Mouse (Mus musculus): Measurements from ENCODE around the gene Mid1. TPM values are rescaled to one million over a fixed set of nuclear protein-coding genes. Genes with fewer than 3 reads are reported as not detected.
"Not testable (repeated sequence)": the region's sequence is repeated elsewhere in the genome, so short reads cannot be mapped to it uniquely, and the experiment has no call there.

The Mid1 gene
- total RNA-seq, 2 experiments from 2014 or later = 15.1 to 16.0 TPM

DNA sequence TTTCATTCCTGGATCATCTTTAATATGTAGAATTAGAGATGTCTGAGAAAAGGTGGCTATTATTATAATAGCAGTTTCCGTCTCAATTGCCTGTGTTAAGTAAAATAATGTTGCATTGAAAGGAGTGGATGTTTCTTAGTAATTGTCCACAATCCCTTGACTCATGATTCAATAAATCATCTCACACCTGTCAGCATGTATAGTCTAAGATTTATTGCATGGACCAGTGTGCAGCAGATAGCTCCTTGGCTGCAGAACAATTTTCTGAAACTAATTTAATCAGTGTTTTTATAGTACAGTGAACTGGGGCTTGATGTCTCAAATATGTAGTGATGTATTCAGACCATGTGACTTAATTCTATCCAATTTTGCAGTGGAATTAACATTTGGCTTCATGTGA lies 265.6 kb downstream of the Mid1 start:
- no peak for DNase-seq (ENCODE audit: low spot score in 2 of 2)

DNA sequence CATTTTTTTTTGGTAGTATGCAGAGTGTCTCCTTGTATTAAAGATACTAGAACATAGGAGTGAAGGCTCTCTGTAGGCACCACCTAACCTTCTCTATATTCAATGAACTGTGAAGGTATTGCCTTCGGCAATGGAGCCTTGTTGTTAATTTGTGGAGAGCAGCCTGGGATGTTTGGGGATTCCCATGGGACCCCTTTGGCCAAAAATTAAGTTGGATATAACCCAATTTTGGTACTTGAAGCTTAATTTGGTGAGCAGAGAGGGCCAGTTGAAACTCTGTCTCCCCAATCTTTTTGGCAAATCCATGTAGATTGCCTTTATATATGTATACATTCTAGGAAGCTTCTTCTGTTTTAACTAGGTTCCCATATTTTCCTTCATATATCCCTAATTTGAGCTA lies 284.3 kb downstream of the Mid1 start:
- peak in 1 of 2 experiments; percentile 1 for DNase-seq (ENCODE audit: low spot score in 2 of 2)

DNA sequence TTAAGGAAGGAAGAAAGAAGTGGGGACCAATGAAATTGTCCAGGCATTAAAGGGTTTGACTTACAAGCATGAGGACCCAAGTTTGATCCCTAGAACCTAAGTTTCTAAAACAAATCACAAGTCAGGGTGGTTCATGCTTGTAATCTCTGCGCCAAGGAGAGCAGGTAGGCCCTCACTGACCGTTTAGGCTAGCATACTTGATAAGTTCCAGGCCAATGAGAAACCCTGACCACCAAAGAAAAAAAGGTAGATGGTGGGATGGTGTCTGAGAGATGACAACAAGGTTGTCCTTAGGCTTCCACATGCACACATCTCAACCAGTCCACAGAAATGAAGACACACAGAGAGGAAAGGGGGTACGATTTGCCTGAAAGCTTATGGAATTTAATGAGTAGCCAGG lies 284.8 kb downstream of the Mid1 start:
- peak in 1 of 2 experiments; percentile 1 for DNase-seq (ENCODE audit: low spot score in 2 of 2)

DNA sequence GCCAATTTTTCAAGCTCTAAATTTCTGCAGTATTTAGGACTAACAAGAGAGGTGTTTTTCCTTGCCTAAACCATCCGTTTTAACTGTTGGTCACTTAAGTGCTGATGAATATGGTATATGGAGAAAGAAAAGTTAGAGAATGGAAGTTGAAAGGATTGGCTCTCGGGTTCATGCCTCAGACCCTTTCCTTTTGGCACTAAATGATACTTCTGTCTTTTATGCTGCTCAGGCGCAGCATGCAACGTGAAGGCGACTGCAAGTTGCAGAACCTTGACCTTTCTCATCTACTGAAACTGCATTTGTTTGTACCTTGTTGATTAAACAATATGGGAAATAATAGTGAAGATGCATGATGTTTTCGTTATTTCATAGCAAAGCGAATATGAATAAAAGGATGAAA lies 285.5 kb downstream of the Mid1 start:
- DNase-seq (ENCODE audit: low spot score in 2 of 2) = not testable (repeated sequence)

DNA sequence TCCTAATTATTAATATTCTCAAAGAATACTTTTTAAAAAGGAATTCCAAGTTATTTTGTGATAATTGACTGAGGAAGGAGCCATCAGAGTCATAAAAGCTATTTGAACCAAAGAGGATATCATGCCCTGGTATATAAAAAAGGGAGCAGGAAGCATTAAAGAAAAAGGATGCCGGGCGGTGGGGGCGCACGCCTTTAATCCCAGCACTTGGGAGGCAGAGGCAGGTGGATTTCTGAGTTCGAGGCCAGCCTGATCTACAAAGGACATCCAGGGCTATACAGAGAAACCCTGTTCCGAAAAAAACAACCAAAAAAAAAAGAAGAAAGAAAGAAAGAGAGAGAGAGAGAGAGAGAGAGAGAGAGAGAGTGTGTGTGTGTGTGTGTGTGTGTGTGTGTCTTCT lies 286.6 kb downstream of the Mid1 start:
- not testable (repeated sequence) for DNase-seq (ENCODE audit: low spot score in 2 of 2)

DNA sequence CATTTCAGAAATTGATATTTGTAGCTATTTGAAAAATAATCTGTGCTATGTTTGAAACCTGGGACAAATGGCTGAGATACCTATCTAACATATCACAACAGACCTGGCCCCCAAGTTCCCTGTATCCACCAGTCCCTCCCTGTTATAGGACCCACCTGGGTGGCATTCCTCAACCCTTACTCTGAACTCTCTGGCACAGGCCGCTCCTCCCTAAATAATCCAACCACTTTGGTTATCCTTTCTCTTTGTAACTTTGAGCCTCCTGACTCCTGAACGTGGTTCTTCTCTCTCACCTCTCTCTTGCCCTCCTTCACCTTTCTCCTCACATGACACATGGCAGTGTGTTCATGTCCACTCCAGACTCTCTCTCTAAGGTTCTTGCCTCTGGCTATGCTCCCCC lies 287.1 kb downstream of the Mid1 start:
- peak in 1 of 2 experiments; percentile 1 for DNase-seq (ENCODE audit: low spot score in 2 of 2)

DNA sequence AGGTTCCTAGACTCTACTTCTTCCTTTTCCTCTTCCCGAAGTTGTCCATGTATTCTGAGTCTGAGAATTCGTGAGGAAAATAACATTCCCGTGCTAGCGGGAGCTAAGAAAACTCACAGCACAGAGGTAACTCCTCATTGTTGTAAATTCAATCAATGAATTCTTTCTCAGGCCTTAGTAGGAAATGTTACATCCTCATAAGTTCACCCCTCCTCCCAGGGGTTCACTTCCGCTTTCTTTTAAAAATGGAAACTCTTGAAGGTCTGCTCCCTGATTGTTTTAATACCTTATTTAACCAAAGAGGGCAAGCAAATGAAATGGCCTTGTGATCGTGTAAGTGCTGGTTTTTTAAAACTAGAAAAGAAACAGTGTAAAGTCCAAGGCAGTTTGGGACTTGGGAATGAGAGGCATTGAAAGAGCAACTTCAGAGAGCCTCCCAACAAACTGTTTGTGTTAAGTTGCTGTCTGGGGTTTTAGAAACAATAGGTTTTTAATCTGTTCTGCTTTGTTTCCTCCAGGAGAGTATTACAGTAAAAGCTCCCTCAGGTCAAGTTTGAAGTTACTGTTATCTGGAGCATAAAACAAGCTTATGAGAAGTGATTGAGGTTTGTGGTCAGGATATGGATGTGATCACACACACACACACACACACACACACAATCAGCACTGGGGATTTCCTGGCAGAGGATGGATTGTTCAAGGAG lies 287.9 kb downstream of the Mid1 start:
- DNase-seq (ENCODE audit: low spot score in 2 of 2) = peak; percentile 1 to 26

DNA sequence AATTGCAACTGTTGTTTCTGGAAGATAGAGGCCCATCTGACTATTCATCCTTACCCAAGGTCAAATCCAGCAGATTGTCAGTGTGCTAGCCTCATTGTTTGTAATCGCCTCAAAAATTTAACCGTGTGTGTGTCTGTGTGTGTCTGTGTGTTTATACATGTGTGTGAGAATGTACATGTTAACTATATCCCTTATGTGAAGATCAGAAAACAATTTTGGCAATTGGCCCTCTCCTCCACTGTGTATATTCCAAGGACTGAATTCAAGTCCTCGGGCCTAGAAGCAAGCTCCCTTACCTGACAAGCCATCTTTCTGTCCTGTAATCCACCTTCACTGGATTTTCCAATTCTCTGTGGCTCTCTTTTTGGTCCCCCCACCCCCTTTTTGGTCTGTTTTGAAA lies 288.8 kb downstream of the Mid1 start:
- DNase-seq (ENCODE audit: low spot score in 2 of 2) = peak in 1 of 2 experiments; percentile 34

DNA sequence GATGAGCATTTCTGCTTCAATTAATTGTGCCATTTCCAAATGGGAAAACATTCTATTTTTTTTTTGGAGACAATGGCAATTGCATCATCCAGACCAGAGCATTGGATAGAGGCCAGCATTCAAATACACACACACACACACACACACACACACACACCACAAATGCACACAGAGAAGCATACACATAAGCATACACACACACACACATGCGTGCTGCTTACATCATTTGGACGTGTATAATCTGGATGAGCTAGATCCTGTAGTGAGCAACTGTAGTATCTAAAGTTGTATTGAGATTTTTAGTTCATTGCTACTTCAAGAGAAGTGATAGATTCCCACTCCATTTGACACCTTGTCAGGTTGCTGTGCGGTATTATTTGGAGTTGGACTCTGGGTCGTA lies 289.5 kb downstream of the Mid1 start:
- DNase-seq (ENCODE audit: low spot score in 2 of 2) = peak in 1 of 2 experiments; percentile 56

DNA sequence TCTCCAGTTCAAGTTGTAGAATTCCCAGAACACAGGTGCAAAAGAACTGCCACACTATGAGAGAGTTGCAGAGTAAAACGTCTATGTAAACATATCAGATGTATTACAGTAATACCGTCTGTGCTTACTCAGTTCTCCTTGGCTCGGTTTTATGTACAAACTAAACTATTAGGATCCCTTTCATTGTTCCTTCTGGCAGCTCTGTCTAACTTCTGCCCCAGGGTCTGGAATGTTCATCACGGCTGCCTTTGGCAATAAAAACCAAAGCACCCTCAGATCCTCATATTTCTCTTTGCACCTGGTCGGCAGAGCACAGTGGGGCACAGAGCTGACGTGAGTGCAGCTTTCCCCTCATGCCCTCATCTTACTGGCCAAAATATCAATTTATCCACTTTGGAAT lies 290.0 kb downstream of the Mid1 start:
- peak; percentile 1 to 45 for DNase-seq (ENCODE audit: low spot score in 2 of 2)

DNA sequence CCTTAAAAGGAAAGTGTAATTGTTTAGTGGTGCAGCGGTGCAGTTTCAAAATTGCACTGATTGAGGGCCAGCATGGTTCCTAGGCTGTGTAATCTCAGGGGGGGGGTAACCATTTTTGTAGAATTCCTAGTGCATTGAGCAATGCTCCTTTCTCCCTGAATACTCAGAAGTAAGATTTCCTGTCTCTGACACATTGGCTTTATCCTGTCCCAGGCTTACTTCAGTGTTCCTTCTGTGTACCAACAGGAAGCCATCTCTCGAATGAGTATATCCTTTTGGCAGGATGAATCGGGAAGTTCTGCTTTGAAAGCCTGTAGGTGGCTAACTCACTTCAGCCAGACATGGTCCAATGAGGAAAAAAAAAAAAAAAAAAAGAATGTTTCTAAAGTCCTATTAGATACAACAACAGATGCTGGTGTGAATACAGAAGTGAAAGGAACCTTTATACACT lies 290.7 kb downstream of the Mid1 start:
- peak; percentile 1 to 64 for DNase-seq (ENCODE audit: low spot score in 2 of 2)

DNA sequence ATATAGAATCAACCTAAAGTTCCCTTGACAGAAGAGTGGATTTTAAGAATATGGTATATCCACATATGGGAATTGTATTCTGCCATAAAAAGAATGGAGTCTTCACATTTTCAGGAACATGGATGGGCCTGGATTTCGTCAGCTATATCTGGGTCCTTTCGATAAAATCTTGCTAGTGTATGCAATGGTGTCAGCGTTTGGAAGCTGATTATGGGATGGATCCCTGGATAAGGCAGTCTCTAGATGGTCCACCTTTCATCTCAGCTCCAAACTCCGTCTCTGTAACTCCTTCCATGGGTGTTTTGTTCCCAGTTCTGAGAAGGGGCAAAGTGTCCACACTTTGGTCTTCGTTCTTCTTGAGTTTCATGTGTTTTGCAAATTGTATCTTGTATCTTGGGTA lies 291.3 kb downstream of the Mid1 start:
- DNase-seq (ENCODE audit: low spot score in 2 of 2) = peak in 1 of 2 experiments; percentile 33

DNA sequence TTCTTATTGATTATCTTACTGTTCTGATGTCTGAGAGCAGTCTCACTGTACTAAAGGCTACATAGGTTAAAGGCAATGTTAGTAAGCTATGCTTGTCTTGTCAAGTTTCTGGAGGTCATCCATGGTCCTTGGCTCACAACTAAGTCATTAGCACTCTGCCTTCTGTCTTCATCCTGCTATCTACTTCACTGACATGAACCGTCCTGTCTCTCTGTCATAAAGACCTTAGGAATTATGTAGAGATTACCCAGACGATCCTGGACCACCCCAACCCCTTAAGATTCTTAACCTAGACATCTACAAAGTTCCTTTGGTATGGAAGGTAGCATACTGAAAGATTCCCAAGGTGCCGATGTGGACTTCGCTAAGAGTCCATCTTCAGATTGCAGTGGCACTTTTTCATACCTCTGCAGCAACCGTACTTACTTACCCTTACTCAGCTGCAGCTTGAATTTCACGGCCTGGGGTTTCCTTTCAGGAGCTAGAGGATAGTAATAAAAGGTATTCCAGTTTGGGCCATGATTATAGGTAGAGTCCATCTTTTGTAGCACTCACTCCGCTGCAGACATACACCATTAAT lies 292.9 kb downstream of the Mid1 start:
- DNase-seq (ENCODE audit: low spot score in 2 of 2) = not testable (repeated sequence)

DNA sequence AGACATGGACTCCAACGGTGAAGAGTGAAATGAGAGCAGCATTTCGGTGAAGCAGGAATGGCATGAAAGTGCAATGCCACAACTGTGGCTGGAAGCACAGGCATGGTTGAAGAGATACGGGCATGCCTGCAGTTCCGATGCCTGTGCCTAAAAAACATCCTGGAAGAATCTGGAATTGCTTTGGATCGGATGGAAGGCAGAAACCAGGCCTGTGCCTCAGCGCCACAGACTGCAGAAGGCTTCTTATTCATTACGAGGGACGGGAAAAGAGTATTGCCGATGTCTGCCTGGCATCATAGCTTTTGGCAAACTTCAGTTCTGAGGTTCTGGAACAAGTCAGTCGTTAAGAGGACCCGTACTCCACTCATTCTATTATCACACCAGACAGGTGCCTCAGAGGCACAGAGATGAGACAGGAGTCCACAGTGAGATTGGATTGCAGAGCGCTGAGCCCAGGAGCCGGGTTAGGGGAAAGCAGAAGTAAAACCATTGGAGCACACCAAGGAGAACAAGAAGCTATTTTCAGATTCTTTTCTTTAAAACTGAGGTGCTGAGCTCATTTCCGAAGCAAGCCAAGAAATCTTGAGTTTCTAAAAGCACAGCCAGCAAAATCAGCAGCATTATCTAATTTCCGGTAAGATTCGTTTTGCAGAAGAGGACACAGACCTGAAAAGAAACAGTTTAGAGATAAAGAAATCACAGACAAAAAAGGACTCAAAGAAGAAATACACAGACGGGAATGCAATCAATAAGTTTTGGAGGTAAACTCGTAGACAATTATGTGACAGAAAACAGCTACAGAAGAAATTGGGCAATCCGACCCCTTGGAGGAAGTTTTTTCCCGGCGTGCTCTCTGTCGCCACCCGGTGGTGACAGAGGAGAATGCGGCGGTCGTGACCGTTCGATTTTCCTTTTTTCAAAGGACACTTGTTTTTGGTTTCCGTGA lies 293.7 kb downstream of the Mid1 start:
- DNase-seq (ENCODE audit: low spot score in 2 of 2) = peak; percentile 75 to 98

DNA sequence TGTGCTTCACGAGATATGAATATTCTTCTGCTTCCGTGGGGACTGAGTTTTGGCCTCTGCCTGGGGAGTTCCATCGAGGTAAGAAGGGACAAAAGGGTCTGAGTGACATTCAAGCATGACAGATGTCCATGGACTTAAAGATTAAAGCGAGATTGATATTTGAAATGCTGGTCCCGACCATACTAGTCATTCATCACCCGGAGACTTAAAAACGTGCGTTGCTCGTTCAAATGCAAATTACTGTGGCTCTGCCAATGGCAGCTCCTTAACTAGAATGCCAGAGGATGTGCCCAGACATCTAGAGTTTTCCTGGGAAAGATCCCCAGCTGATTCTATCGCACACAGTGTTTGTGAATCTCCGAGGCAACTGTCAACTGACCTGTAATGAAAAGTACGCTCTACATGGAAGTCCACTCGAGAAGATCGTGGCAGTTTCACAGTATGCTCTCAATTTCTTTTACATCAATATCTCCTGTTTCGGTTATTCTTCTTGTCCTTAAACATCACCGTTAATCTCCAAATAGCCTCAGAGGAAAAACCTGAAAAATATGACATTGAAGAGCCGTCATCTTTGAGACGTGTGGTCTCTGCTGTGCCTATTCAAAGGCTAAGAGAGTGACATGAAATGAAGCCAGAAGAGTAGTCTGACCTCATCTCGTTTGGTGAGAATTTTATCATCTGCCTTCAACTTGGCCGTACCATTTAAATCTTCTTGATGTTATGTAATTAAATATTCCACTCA lies 294.6 kb downstream of the Mid1 start:
- DNase-seq (ENCODE audit: low spot score in 2 of 2) = peak in 1 of 2 experiments; percentile 87

DNA sequence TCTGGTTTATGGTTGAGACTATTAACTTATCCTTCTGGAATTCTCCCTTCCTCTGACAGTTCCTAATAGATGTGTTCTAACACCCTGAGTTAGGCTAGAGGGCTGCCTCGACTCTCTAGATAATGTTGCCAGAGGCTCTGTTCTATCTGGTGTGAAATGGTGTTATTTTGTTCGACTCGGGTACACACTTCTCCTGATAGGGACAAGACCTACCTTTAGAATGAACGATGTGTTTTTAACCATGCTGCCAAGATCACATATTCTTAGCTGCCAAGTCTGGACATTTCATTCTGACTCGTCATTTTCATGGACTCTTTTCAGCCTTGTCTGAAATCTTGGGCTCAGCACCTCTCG lies 295.2 kb downstream of the Mid1 start:
- DNase-seq (ENCODE audit: low spot score in 2 of 2) = peak in 1 of 2 experiments; percentile 78

DNA sequence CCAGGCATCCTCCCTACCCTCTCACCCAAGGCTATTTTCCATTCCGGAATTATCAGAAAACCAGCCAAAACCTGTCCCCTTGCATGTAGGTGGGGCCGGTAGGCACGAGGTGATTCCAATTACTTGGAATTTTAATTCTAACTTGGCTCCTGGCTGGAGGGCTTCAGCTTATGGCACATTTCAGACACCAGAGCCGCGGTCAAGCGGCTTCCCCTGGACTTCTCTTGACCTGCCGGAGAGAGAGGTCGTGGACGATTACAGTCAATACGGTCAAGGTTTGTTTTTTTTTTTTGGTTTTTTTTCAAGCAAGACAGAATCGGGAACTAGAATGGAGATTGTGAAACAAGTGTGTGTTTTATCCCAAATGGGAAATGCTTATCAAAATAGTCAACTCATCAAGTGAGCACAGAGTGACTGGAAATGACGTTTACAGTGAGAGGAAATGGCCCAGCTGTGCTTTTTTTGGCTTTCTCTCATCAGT lies 295.9 kb downstream of the Mid1 start:
- DNase-seq (ENCODE audit: low spot score in 2 of 2) = peak in 1 of 2 experiments; percentile 66

DNA sequence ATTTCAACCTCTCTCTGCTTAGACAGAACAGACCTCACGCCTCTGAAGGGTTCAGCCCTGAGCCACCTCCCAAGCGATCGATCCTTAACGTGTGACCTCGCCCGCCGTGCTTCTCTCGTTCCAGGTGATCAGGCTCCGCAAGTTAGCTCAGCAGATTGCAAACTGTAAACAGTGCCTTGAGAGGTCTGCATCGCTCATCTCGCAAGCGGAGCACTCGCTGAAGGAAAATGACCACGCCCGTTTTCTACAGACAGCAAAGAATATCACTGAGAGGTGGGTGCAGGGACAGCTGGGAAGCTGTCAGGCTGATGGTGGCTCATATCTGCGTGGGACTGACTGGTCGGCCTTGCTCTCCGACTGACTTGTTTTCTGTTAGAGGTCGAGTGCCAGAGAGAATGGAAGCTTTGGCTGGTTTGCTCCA lies 296.8 kb downstream of the Mid1 start:
- DNase-seq (ENCODE audit: low spot score in 2 of 2) = peak in 1 of 2 experiments; percentile 93

DNA sequence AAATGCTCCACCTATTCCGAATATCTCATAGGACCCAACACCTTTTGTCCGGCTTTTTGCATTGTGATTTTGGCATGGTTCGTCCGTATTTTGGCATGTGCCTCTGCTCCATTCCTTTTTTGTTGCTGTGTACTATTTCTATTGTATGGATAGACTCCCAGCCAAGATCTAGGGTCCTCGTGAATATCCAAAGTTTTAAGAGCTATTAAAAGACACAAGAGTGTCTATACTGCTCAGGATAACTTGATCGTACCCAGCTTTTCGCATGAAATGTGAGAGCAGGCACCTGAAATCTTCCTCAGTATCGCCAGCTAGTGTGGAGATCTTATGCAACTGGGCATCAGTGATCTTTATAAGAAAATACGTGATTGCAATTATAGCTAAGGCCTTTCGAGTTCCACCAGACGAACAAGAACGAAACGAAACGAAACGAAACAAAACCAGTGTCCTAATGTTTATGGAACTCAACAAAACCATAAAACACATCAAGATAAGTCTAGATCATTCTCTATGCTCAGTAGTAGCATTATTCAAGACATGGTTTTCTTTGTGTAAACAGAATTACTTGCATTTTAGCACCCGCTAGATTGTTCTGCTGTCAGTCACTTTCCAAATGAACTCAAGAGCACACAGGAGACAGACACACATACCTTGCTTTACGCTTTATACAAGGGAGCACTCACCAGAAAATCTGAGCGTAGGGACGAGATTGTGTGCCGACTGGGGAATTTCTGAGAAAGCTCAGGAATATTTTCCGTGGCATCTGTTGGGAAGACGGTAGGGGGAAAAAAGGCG lies 297.8 kb downstream of the Mid1 start:
- peak in 1 of 2 experiments; percentile 55 for DNase-seq (ENCODE audit: low spot score in 2 of 2)

Measured in left cerebral cortex, adult 18-20 months (tissue).